Mouse (Mus musculus): ENCODE measurements around the gene Ndufa6. TPM values are rescaled to one million over a fixed set of nuclear protein-coding genes. Genes with fewer than 3 reads are reported as not detected.

The Ndufa6 gene
- total RNA-seq, 2 experiments from 2014 or later, result 750 to 751 TPM

GRCm38 (mm10) chr15:82341675-82342542 lies 12.2 kb downstream of the Ndufa6 start:
- no peak for DNase-seq

GRCm38 (mm10) chr15:82341036-82341501 lies 13.1 kb downstream of the Ndufa6 start:
- peak; percentile 72 to 78 for DNase-seq

GRCm38 (mm10) chr15:82340414-82341035 lies 13.6 kb downstream of the Ndufa6 start:
- DNase-seq, result no peak

- peak in 1 of 2 experiments; percentile 17 for DNase-seq
These were observed 14.4 kb downstream of the Ndufa6 start for GRCm38 (mm10) chr15:82339634-82340254.

- DNase-seq, result no peak
These were observed 15.0 kb downstream of the Ndufa6 start for GRCm38 (mm10) chr15:82339150-82339549.

- peak; percentile 98 to 99 for DNase-seq
These were observed 15.5 kb downstream of the Ndufa6 start, which contains the start of the genes Naga, Pheta2 and Smdt1 for GRCm38 (mm10) chr15:82338593-82339112. TSS of gene Naga (minus strand) at chr15:82338925. TSS of gene Pheta2 (plus strand) at chr15:82338942. TSS of gene Smdt1 (plus strand) at chr15:82338959.

GRCm38 (mm10) chr15:82337875-82338274 lies 16.2 kb downstream of the Ndufa6 start:
- peak in 1 of 2 experiments; percentile 24 for DNase-seq

GRCm38 (mm10) chr15:82336629-82337028 lies 17.5 kb downstream of the Ndufa6 start:
- DNase-seq, result no peak

GRCm38 (mm10) chr15:82335194-82335593 lies 18.9 kb downstream of the Ndufa6 start:
- DNase-seq, result no peak

GRCm38 (mm10) chr15:82325382-82325781 lies 28.7 kb downstream of the Ndufa6 start:
- DNase-seq, result no peak

GRCm38 (mm10) chr15:82322195-82322594 lies 31.9 kb downstream of the Ndufa6 start:
- DNase-seq, result no peak

- no peak for DNase-seq
These were observed 34.5 kb downstream of the Ndufa6 start for GRCm38 (mm10) chr15:82319613-82320012.

- no peak for DNase-seq
These were observed 36.3 kb downstream of the Ndufa6 start for GRCm38 (mm10) chr15:82317839-82318238.

- DNase-seq, result no peak
These were observed 45.7 kb downstream of the Ndufa6 start for GRCm38 (mm10) chr15:82308416-82308815.

GRCm38 (mm10) chr15:82307107-82307506 lies 47.0 kb downstream of the Ndufa6 start:
- DNase-seq, result no peak

Small RNA genes lying within 50 kb of the gene (microRNA-seq; reads per million reads assigned to microRNA genes)
- 0 reads per million in 2 experiments for gene Mir7684

Other genes starting within 250 kb of the Ndufa6 start
- 1 to 10 TPM; 4.0 to 4.4 TPM for gene Ccdc134, start 226.4 kb downstream of the Ndufa6 start, total RNA-seq (2021)
- 10 to 100 TPM; 18.2 to 22.1 TPM for gene Srebf2, start 207.1 kb downstream of the Ndufa6 start, total RNA-seq (2021)
- under 1 TPM in 1 of 2 experiments, not detected in 1; 0.21 TPM for gene Shisa8, start 141.5 kb downstream of the Ndufa6 start, total RNA-seq (2021)
- 1 to 10 TPM in 1 of 2 experiments, under 1 TPM in 1; 0.35 to 2.2 TPM for gene Tnfrsf13c, start 130.0 kb downstream of the Ndufa6 start, total RNA-seq (2021)
- under 1 TPM; 0.42 to 0.46 TPM for gene Cenpm, start 109.6 kb downstream of the Ndufa6 start, total RNA-seq (2021)
- not detected for gene 1500009C09Rik, start 101.9 kb downstream of the Ndufa6 start, total RNA-seq (2021)
- gene Sept3, start 79.4 kb downstream of the Ndufa6 start, total RNA-seq (2021), result 1 to 10 TPM in 1 of 2 experiments, under 1 TPM in 1; 0.62 to 1.1 TPM
- gene Wbp2nl, start 55.4 kb downstream of the Ndufa6 start, total RNA-seq (2021), result not detected
- 10 to 100 TPM; 25.4 to 32.2 TPM for gene Naga, start 15.4 kb downstream of the Ndufa6 start, total RNA-seq (2021)
- under 1 TPM; 0.72 to 0.75 TPM for gene Pheta2, start 15.4 kb downstream of the Ndufa6 start, total RNA-seq (2021)
- gene Smdt1, start 15.4 kb downstream of the Ndufa6 start, total RNA-seq (2021), result 100 to 1,000 TPM; 185 to 222 TPM
- gene Cyp2d22, start 25.9 kb upstream of the Ndufa6 start, total RNA-seq (2021), result 10 to 100 TPM; 25.8 to 30.1 TPM
- not detected for gene Cyp2d11, start 39.7 kb upstream of the Ndufa6 start, total RNA-seq (2021)
- gene Cyp2d10, start 52.9 kb upstream of the Ndufa6 start, total RNA-seq (2021), result not detected
- not detected for gene Cyp2d9, start 79.1 kb upstream of the Ndufa6 start, total RNA-seq (2021)
- not detected for gene Cyp2d12, start 200.8 kb upstream of the Ndufa6 start, total RNA-seq (2021)

Measured in heart, adult 18-20 months (tissue).